ENCODE assay signal across 19 mouse cellular contexts in genomic region chr11:33701958-33702459, GRCm38 (mm10).
DNase-seq lines count a peak whose midpoint lies in the region; ATAC-seq and TF ChIP-seq lines count a peak whose summit lies in the region.
"Had no signal": no experiment of that assay in that cellular context is flagged by ENCODE, and none has a peak within 500 bp of the region (broad histone marks: within the 10 kb centered on the region; RNA-seq: fewer than 3 reads in every experiment).

No protein-coding gene starts in this region.

- H3K9ac ChIP-seq in midbrain, embryonic 11.5 days (ENCODE audit: low read length), result no peak overlapping the region
- no peak overlapping the region for H3K9ac ChIP-seq in midbrain, embryonic 16.5 days (ENCODE audit: low read depth, low read length)
- H3K9ac ChIP-seq in CH12.LX (ENCODE audit: insufficient read depth, low read depth), result no peak overlapping the region
- H3K9ac ChIP-seq: heart, embryonic 15.5 days; intestine, embryonic 15.5 days; midbrain, embryonic 15.5 days had no signal

- no peak overlapping the region for H3K4me2 ChIP-seq in midbrain, embryonic 11.5 days
- no peak overlapping the region for H3K4me2 ChIP-seq in midbrain, embryonic 16.5 days (ENCODE audit: low read length)
- H3K4me2 ChIP-seq in CH12.LX (ENCODE audit: insufficient read depth, low read depth, poor library complexity, severe bottlenecking), result no peak overlapping the region
- H3K4me2 ChIP-seq: heart, embryonic 15.5 days; intestine, embryonic 15.5 days; liver, embryonic 11.5 days; midbrain, embryonic 15.5 days had no signal

- TF ChIP-seq RAD21 in CH12.LX (IDR thresholded peaks at IDR 0.05; ENCODE audit: low read depth, low read length), result no peak

- peak; percentile 11 for DNase-seq in heart, adult 11 months
- DNase-seq in heart, adult 8-10 months (ENCODE audit: low spot score), result no peak
- DNase-seq in midbrain, embryonic 11.5 days (ENCODE audit: low spot score, missing footprints), result no peak
- peak; percentile 33 for DNase-seq in CH12.LX (ENCODE audit: extremely low read depth)
- DNase-seq in induced T-regulatory cell, adult 2 months (ENCODE audit: low read depth), result peak; percentile 26
- no peak for DNase-seq in layer of hippocampus, adult 9-11 months
- DNase-seq: adrenal gland, postnatal 10 days; cerebellum, postnatal 14 days; gastrocnemius, adult 2 months; heart, postnatal 4 days; kidney, postnatal 36 days; lung, adult 2 months; right cerebral cortex, adult 18-20 months had no signal

- no peaks in the 10 kb centered on the region for H3K79me2 ChIP-seq in CH12.LX (replicated peaks; ENCODE audit: control insufficient read depth, extremely low read depth, insufficient read depth, poor library complexity, severe bottlenecking)

- no peaks in the 10 kb centered on the region for H3K36me3 ChIP-seq in midbrain, embryonic 11.5 days (ENCODE audit: control insufficient read depth, insufficient read depth, low read length)
- H3K36me3 ChIP-seq in midbrain, embryonic 16.5 days (ENCODE audit: control insufficient read depth, insufficient read depth, low read length), result no peaks in the 10 kb centered on the region
- no peaks in the 10 kb centered on the region for H3K36me3 ChIP-seq in CH12.LX (replicated peaks in 1 of 2; ENCODE audit: control insufficient read depth in 1 of 2, insufficient read depth in 1 of 2, low read length in 1 of 2)
- H3K36me3 ChIP-seq: heart, embryonic 15.5 days; intestine, embryonic 15.5 days; midbrain, embryonic 15.5 days had no signal

- H3K9me3 ChIP-seq in midbrain, embryonic 11.5 days (ENCODE audit: control insufficient read depth, low read length), result no peaks in the 10 kb centered on the region
- no peaks in the 10 kb centered on the region for H3K9me3 ChIP-seq in midbrain, embryonic 16.5 days (replicated peaks; ENCODE audit: control insufficient read depth, low read length, poor library complexity, severe bottlenecking)
- no peaks in the 10 kb centered on the region for H3K9me3 ChIP-seq in CH12.LX (replicated peaks; ENCODE audit: low read length)
- H3K9me3 ChIP-seq: heart, embryonic 15.5 days; intestine, embryonic 15.5 days; midbrain, embryonic 15.5 days had no signal

- no peak for TF ChIP-seq POLR2A in CH12.LX (IDR thresholded peaks at IDR 0.05; ENCODE audit: low read depth, low read length)

- in situ Hi-C loops in CH12.LX (cut with MboI; ENCODE audit: low pct_ligation_motif_present, low pct_unique_long_range_greater_than_20kb, low sequenced_read_pairs), result no loop called here

- ATAC-seq in midbrain, embryonic 11.5 days (ENCODE audit: low FRiP score), result peak; percentile 75; the same call in 1 of the 2 replicates
- no peak for ATAC-seq in midbrain, embryonic 16.5 days
- ATAC-seq: activated CD4-positive, CD25-positive, alpha-beta regulatory T cell, adult 4 months; intestine, embryonic 15.5 days; midbrain, embryonic 15.5 days had no signal

- H3K4me3 ChIP-seq in midbrain, embryonic 11.5 days (ENCODE audit: low read depth, low read length), result no peak overlapping the region
- no peak overlapping the region for H3K4me3 ChIP-seq in midbrain, embryonic 16.5 days (ENCODE audit: low read depth, low read length)
- H3K4me3 ChIP-seq in CH12.LX (replicated peaks in 1 of 3; ENCODE audit: low read depth in 2 of 3, low read length in 2 of 3, poor library complexity in 1 of 3), result no peak overlapping the region
- H3K4me3 ChIP-seq: gastrocnemius, adult 2 months; heart, embryonic 15.5 days; intestine, embryonic 15.5 days; midbrain, embryonic 15.5 days had no signal

- dilution Hi-C loops in CH12.LX (cut with MboI; ENCODE audit: extremely low pct_ligation_motif_present, extremely low pct_unique_long_range_greater_than_20kb, low sequenced_read_pairs), result no loop called here

- no peak for TF ChIP-seq CTCF in CH12.LX (conservative IDR thresholded peaks at IDR 0.05 in 1 of 2, IDR thresholded peaks at IDR 0.05 in 1 of 2; ENCODE audit: low read depth in 2 of 2, low read length in 2 of 2)

- no peak for TF ChIP-seq EP300 in CH12.LX (IDR thresholded peaks at IDR 0.05; ENCODE audit: low read length)

- H3K4me1 ChIP-seq in midbrain, embryonic 11.5 days (ENCODE audit: control insufficient read depth, insufficient read depth, low read length), result no peaks in the 10 kb centered on the region
- H3K4me1 ChIP-seq in midbrain, embryonic 16.5 days (ENCODE audit: control insufficient read depth, insufficient read depth, low read length), result no peaks in the 10 kb centered on the region; the same call in 1 of the 2 replicates
- peaks cover 11 to 41% of the 10 kb centered on the region in 2 experiments for H3K4me1 ChIP-seq in CH12.LX (ENCODE audit: control insufficient read depth in 1 of 2, insufficient read depth in 2 of 2)
- H3K4me1 ChIP-seq: heart, embryonic 15.5 days; intestine, embryonic 15.5 days; midbrain, embryonic 15.5 days had no signal

- H3K27me3 ChIP-seq in midbrain, embryonic 11.5 days (ENCODE audit: control insufficient read depth, insufficient read depth, low read length), result no peaks in the 10 kb centered on the region
- no peaks in the 10 kb centered on the region for H3K27me3 ChIP-seq in midbrain, embryonic 16.5 days (ENCODE audit: control insufficient read depth, insufficient read depth, low read depth, low read length)
- peaks cover 21% of the 10 kb centered on the region for H3K27me3 ChIP-seq in CH12.LX (replicated peaks)
- H3K27me3 ChIP-seq: heart, embryonic 15.5 days; intestine, embryonic 15.5 days; midbrain, embryonic 15.5 days had no signal

- H3K27ac ChIP-seq in midbrain, embryonic 11.5 days (ENCODE audit: low read depth, low read length), result no peak overlapping the region
- H3K27ac ChIP-seq in midbrain, embryonic 16.5 days (ENCODE audit: low read length), result no peak overlapping the region
- H3K27ac ChIP-seq in CH12.LX (ENCODE audit: insufficient read depth, low read depth), result no peak overlapping the region
- H3K27ac ChIP-seq: gastrocnemius, adult 2 months; heart, embryonic 15.5 days; intestine, embryonic 15.5 days; midbrain, embryonic 15.5 days had no signal

- 31% methylated on average over 2 of the region's 2 CpGs for WGBS in midbrain, embryonic 11.5 days
- 48% methylated on average over 2 of the region's 2 CpGs for WGBS in midbrain, embryonic 16.5 days

TF ChIP-seq in CH12.LX, 34 proteins besides CTCF, POLR2A, EP300 and RAD21:
- TF ChIP-seq TCF12 (IDR thresholded peaks at IDR 0.05; ENCODE audit: low read depth, low read length), result no peak
- no peak for TF ChIP-seq CHD1 (IDR thresholded peaks at IDR 0.05; ENCODE audit: low read depth, low read length)
- no peak for TF ChIP-seq SIN3A (IDR thresholded peaks at IDR 0.05; ENCODE audit: low read length)
- no peak for TF ChIP-seq MYC (IDR thresholded peaks at IDR 0.05; ENCODE audit: low read depth, low read length)

Comparison
In these comparisons a context has a peak if more than half of its experiments do, and no peak if none do; other contexts are left out.
1. DNase-seq: peak in heart, adult 11 months (single experiment), CH12.LX (single experiment) and induced T-regulatory cell, adult 2 months (single experiment); none in heart, adult 8-10 months (single experiment), midbrain, embryonic 11.5 days (single experiment) and layer of hippocampus, adult 9-11 months (single experiment).